Mouse (Mus musculus) mammary gland, adult 2 months (tissue): ENCODE results near the gene Zfp319. TPM values are rescaled to one million over a fixed set of nuclear protein-coding genes. Genes with fewer than 3 reads are reported as not detected.

Experiments
- polyA plus RNA-seq: library from polyadenylated mRNA; depleted of rRNA; stranded (reverse); fragments of >200 nt; gene quantifications from 2 replicates; pipeline ENCODE4 v1.2.3, GENCODE M21; 2012; ENCODE audit warnings: low replicate concordance; rRNA removed

Gene Zfp319
- 9.5 and 16.2 TPM in 2 replicates for polyA plus RNA-seq

GRCm38 (mm10) chr8:95331720-95332436, at the start of gene Zfp319, which contains the start of gene Usb1:
Gene Zfp319, minus strand, starts transcription at chr8:95331950.
Gene Usb1, plus strand, starts transcription at chr8:95332284.

GRCm38 (mm10) chr8:95352151-95352870, 20.6 kb upstream of the Zfp319 start, which contains the start of gene Mmp15:
Gene Mmp15, plus strand, starts transcription at chr8:95352268.

DNA sequence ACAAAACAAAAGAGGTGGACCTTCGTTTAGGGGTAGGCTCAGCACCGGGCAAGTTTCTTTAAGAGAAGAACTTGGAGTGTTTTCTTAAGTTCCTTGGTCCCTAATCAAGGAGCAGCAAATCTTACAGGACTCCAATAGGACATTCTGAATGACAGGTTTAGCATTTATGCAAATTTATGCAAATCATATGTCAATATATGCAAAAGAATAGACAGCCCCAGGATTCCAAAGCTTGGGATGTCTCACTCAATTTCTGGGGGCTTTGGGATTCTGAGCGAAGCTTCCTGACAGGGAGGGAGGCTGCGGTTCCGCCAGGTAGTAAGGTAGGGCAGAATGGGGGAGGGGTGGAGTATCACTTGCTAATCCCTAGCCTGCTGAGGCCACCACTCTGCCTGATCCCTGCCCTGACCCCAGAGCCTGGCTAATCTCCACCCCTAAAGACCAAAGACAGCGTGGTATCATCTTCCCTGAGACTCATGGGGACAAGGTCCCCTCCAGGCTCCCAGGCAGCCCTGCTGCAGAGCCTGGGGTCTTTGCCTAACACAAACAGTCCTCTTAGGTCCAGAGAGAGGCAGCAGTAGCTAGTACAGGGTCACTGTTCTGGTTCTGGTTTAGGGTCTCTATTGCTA, 21.3 kb downstream of the Zfp319 start, which contains the start of gene Tepp:
TSS of gene Tepp (plus strand) at position 225 of the 629 bp plus-strand sequence.

DNA sequence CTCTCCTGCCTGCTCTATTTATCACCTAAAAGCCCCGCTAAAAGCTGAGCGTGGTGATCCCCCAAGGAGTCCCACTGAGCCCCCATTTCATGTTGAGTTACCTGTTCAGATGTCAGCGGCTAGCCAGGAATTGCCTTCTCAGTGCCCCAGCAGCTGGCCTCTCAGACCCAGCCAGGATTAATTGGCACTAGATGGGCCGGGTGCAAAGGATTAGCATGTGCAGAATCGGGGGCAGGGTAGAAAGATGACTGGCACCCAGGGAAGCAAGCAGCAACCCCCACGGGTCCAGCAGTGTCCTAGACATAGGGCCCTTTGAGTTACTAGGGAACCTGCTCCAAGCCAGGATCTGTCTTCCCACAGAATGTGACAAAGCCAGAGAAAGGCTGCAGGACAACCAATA, 25.3 kb downstream of the Zfp319 start, which contains the start of gene Cngb1:
TSS of gene Cngb1 (minus strand) at position 155 of the 400 bp plus-strand sequence.

Other genes with a start within 250 kb of the Zfp319 start
- 27.6 and 44.8 TPM in 2 replicates for gene Kifc3, start 129.1 kb downstream of the Zfp319 start, polyA plus RNA-seq
- 1.0 and 1.2 TPM in 2 replicates for gene Cngb1, start 25.4 kb downstream of the Zfp319 start, polyA plus RNA-seq
- gene Tepp, start 21.4 kb downstream of the Zfp319 start, polyA plus RNA-seq: 0.30 TPM in 1 of 2 replicates, not detected in the other
- gene Usb1, start 334 bp upstream of the Zfp319 start, polyA plus RNA-seq: 28.7 and 33.4 TPM in 2 replicates
- gene Mmp15, start 20.3 kb upstream of the Zfp319 start, polyA plus RNA-seq: 32.1 and 55.1 TPM in 2 replicates
- 38.6 and 45.7 TPM in 2 replicates for gene Cfap20, start 102.9 kb upstream of the Zfp319 start, polyA plus RNA-seq
- 12.8 and 28.3 TPM in 2 replicates for gene Csnk2a2, start 158.1 kb upstream of the Zfp319 start, polyA plus RNA-seq
- not detected in 2 replicates for gene Ccdc113, start 202.1 kb upstream of the Zfp319 start, polyA plus RNA-seq
- not detected in 2 replicates for gene Prss54, start 244.4 kb upstream of the Zfp319 start, polyA plus RNA-seq